In genomic region chr10:60191796-60192195, GRCm38 (mm10) we compare ENCODE assay signal across 8 mouse cellular contexts. TPM values are rescaled to one million over a fixed set of nuclear protein-coding genes. Genes with fewer than 3 reads are reported as not detected.
DNase-seq lines count a peak whose midpoint lies in the region; ATAC-seq and TF ChIP-seq lines count a peak whose summit lies in the region.

No protein-coding gene starts in this region.

- no peak for TF ChIP-seq POLR2A in ES-Bruce4 (IDR thresholded peaks at IDR 0.05; ENCODE audit: insufficient read depth, low read length)

- no peaks in the 10 kb centered on the region for H3K36me3 ChIP-seq in ES-Bruce4 (ENCODE audit: control insufficient read depth, insufficient read depth, low read length, poor library complexity, severe bottlenecking)
- no peaks in the 10 kb centered on the region for H3K36me3 ChIP-seq in forebrain, postnatal 0 days (ENCODE audit: insufficient read depth)
- no peaks in the 10 kb centered on the region for H3K36me3 ChIP-seq in hindbrain, embryonic 11.5 days (ENCODE audit: control insufficient read depth, insufficient read depth, low read length)
- H3K36me3 ChIP-seq in lung, embryonic 16.5 days (ENCODE audit: control insufficient read depth, insufficient read depth, low read length): no peaks in the 10 kb centered on the region

- peak overlapping the region; percentile 65 for H3K4me2 ChIP-seq in forebrain, postnatal 0 days (ENCODE audit: low read depth)
- H3K4me2 ChIP-seq in hindbrain, embryonic 11.5 days (replicated peaks; ENCODE audit: low read depth, low read length): peak overlapping the region; percentile 58
- H3K4me2 ChIP-seq in lung, embryonic 16.5 days (ENCODE audit: low read depth, low read length): peak overlapping the region; percentile 47

- peak overlapping the region; percentile 8; the same call in 1 of the 2 replicates for H3K9ac ChIP-seq in ES-Bruce4 (ENCODE audit: low read depth, poor library complexity, severe bottlenecking)
- H3K9ac ChIP-seq in forebrain, postnatal 0 days: peak overlapping the region; percentile 40
- H3K9ac ChIP-seq in hindbrain, embryonic 11.5 days (ENCODE audit: low read depth, low read length): peak overlapping the region; percentile 44
- no peak overlapping the region for H3K9ac ChIP-seq in lung, embryonic 16.5 days (ENCODE audit: low read length)

- H3K4me1 ChIP-seq in ES-Bruce4 (ENCODE audit: control insufficient read depth, insufficient read depth, low read length): peaks cover 2% of the 10 kb centered on the region
- peaks cover 20% of the 10 kb centered on the region; the same call in 1 of the 2 replicates for H3K4me1 ChIP-seq in forebrain, postnatal 0 days (ENCODE audit: insufficient read depth)
- H3K4me1 ChIP-seq in hindbrain, embryonic 11.5 days (replicated peaks; ENCODE audit: control insufficient read depth, insufficient read depth, low read length): peaks cover 12% of the 10 kb centered on the region
- peaks cover 42% of the 10 kb centered on the region for H3K4me1 ChIP-seq in lung, embryonic 16.5 days (replicated peaks; ENCODE audit: control insufficient read depth, insufficient read depth, low read length)

- TF ChIP-seq CTCF in ES-Bruce4 (IDR thresholded peaks at IDR 0.05; ENCODE audit: low read depth, low read length): peak; percentile 74
- peak; percentile 86 for TF ChIP-seq CTCF in forebrain, postnatal 0 days (IDR thresholded peaks at IDR 0.05; ENCODE audit: low read depth)

- WGBS in forebrain, postnatal 0 days: 1% methylated on average over 17 of the region's 17 CpGs
- WGBS in hindbrain, embryonic 11.5 days: 1% methylated on average over 17 of the region's 17 CpGs
- 1% methylated on average over 17 of the region's 17 CpGs for WGBS in lung, embryonic 16.5 days

- peak; percentile 78 for ATAC-seq in forebrain, postnatal 0 days
- peak; percentile 28 for ATAC-seq in hindbrain, embryonic 11.5 days (ENCODE audit: low FRiP score)
- ATAC-seq in lung, embryonic 16.5 days (ENCODE audit: low read depth): peak; percentile 37; the same call in 1 of the 2 replicates

- no peak for TF ChIP-seq EP300 in ES-Bruce4 (IDR thresholded peaks at IDR 0.05; ENCODE audit: insufficient read depth, low read depth, low read length)

- H3K4me3 ChIP-seq in ES-Bruce4 (ENCODE audit: low read depth, low read length): peak overlapping the region; percentile 37
- peak overlapping the region; percentile 30 for H3K4me3 ChIP-seq in forebrain, postnatal 0 days (ENCODE audit: low read depth, low read length)
- peak overlapping the region; percentile 19; the same call in 1 of the 2 replicates for H3K4me3 ChIP-seq in hindbrain, embryonic 11.5 days (ENCODE audit: low read depth, low read length)
- H3K4me3 ChIP-seq in lung, embryonic 16.5 days (ENCODE audit: low read length): peak overlapping the region; percentile 11

- no peaks in the 10 kb centered on the region for H3K9me3 ChIP-seq in ES-Bruce4 (replicated peaks; ENCODE audit: control insufficient read depth, insufficient read depth, low read length, poor library complexity, severe bottlenecking)
- no peaks in the 10 kb centered on the region for H3K9me3 ChIP-seq in forebrain, postnatal 0 days (ENCODE audit: low read length)
- H3K9me3 ChIP-seq in hindbrain, embryonic 11.5 days (ENCODE audit: control insufficient read depth, low read length): no peaks in the 10 kb centered on the region
- H3K9me3 ChIP-seq in lung, embryonic 16.5 days (ENCODE audit: control insufficient read depth, low read length): no peaks in the 10 kb centered on the region

- peak; percentile 63 for DNase-seq in cerebellum, adult 11-12 months
- DNase-seq in forebrain, postnatal 0 days: peak; percentile 92
- DNase-seq in hindbrain, embryonic 11.5 days (ENCODE audit: low spot score): peak; percentile 92
- DNase-seq in layer of hippocampus, adult 9-11 months: peak; percentile 76
- DNase-seq in ovary, adult 18-20 months (ENCODE audit: low spot score): peak; percentile 21
- peak; percentile 78 for DNase-seq in thymus, postnatal 0 days (ENCODE audit: low spot score)

- no peaks in the 10 kb centered on the region for H3K27me3 ChIP-seq in ES-Bruce4 (ENCODE audit: control insufficient read depth, insufficient read depth, low read length, poor library complexity, severe bottlenecking)
- H3K27me3 ChIP-seq in forebrain, postnatal 0 days (ENCODE audit: insufficient read depth, low read length): no peaks in the 10 kb centered on the region
- H3K27me3 ChIP-seq in hindbrain, embryonic 11.5 days (ENCODE audit: control insufficient read depth, insufficient read depth, low read length): no peaks in the 10 kb centered on the region
- no peaks in the 10 kb centered on the region for H3K27me3 ChIP-seq in lung, embryonic 16.5 days (ENCODE audit: control insufficient read depth, insufficient read depth, low read depth, low read length)

- no peak overlapping the region for H3K27ac ChIP-seq in ES-Bruce4 (ENCODE audit: insufficient read depth, low read length)
- 0 out of 2 replicates have a peak overlapping the region, but pooled peaks have one; percentile 11 for H3K27ac ChIP-seq in forebrain, postnatal 0 days (ENCODE audit: low read depth, low read length)
- H3K27ac ChIP-seq in hindbrain, embryonic 11.5 days (ENCODE audit: low read depth, low read length): 0 out of 2 replicates have a peak overlapping the region, but pooled peaks have one; percentile 24
- no peak overlapping the region for H3K27ac ChIP-seq in lung, embryonic 16.5 days (ENCODE audit: low read length)

RNA-seq across cellular contexts. Expression of gene Chst3, which starts 27.3 kb away (rescaled TPM):
- 0.43 and 0.55 TPM in 2 replicates for polyA plus RNA-seq in ES-Bruce4 (2011; ENCODE audit: insufficient read depth, insufficient read length, low read depth, missing spikeins)
- 3.9 and 5.6 TPM in 2 replicates for total RNA-seq in forebrain, postnatal 0 days (2014; rRNA removed)
- 0.33 and 0.61 TPM in 2 replicates for polyA plus RNA-seq in forebrain, postnatal 0 days (2015; fragmentation: Nextera tagmentation; extraction: Ambion mirVana)
- polyA plus RNA-seq in hindbrain, embryonic 11.5 days (2014; fragmentation: Nextera tagmentation; extraction: Ambion mirVana): 1.5 TPM in 2 replicates
- 1.8 and 2.1 TPM in 2 replicates for polyA plus RNA-seq in lung, embryonic 16.5 days (2015; fragmentation: Nextera tagmentation; extraction: Ambion mirVana)
- polyA plus RNA-seq in thymus, postnatal 0 days (2015; fragmentation: Nextera tagmentation; extraction: Ambion mirVana): 0.30 and 0.38 TPM in 2 replicates

Comparison
In these comparisons a context has a peak if more than half of its experiments do, and no peak if none do; other contexts are left out.
1. H3K27ac ChIP-seq: peak in forebrain, postnatal 0 days (single experiment) and hindbrain, embryonic 11.5 days (single experiment); none in ES-Bruce4 (single experiment) and lung, embryonic 16.5 days (single experiment).
2. DNase-seq: peak in every context shown above with its lines; median percentile 92 in forebrain, postnatal 0 days; 92 in hindbrain, embryonic 11.5 days; 78 in thymus, postnatal 0 days; 76 in layer of hippocampus, adult 9-11 months; 63 in cerebellum, adult 11-12 months; 21 in ovary, adult 18-20 months.
3. ATAC-seq: peak in every context shown above with its lines; median percentile 78 in forebrain, postnatal 0 days; 37 in lung, embryonic 16.5 days; 28 in hindbrain, embryonic 11.5 days.
4. Peak in every context shown above with its lines, with median percentiles within 50 percentile points of each other: H3K4me3 ChIP-seq and H3K4me2 ChIP-seq.